Mouse (Mus musculus) midbrain, embryonic 15.5 days (tissue): Measurements from ENCODE around the gene Top2a. TPM values are rescaled to one million over a fixed set of nuclear protein-coding genes. Genes with fewer than 3 reads are reported as not detected.
A peak's percentile ranks its signal among the peaks of the same experiment; 100 is the strongest.
"Not testable (repeated sequence)": the region's sequence is repeated elsewhere in the genome, so short reads cannot be mapped to it uniquely, and the experiment has no call there.

Source experiments
- ATAC-seq: fragments of 200-750 bp; cut with Nextera tagmentation; replicated peaks from 2 replicates; pipeline ENCODE4 v1.8.0; 2017; ENCODE audit warnings: moderate TSS enrichment
- H3K27ac ChIP-seq: fragments of 300-500 bp; sonication (generic); 2 replicates; pipeline ENCODE4 v1.5.1; 2015; ENCODE audit warnings: mild to moderate bottlenecking, inconsistent platforms
- H3K27me3 ChIP-seq: fragments of 300-500 bp; sonication (generic); replicated peaks from 2 replicates; pipeline ENCODE4 v1.6.1; 2015; ENCODE audit warnings: inconsistent platforms
- H3K36me3 ChIP-seq: fragments of 300-500 bp; sonication (generic); replicated peaks from 2 replicates; pipeline ENCODE4 v1.6.1; 2015; ENCODE audit warnings: inconsistent platforms
- H3K4me1 ChIP-seq: fragments of 300-500 bp; sonication (generic); 2 replicates; pipeline ENCODE4 v1.6.1; 2015; ENCODE audit warnings: inconsistent platforms
- H3K4me2 ChIP-seq: fragments of 300-500 bp; sonication (generic); 2 replicates; pipeline ENCODE4 v1.6.1; 2015; ENCODE audit warnings: inconsistent platforms, mild to moderate bottlenecking, moderate library complexity
- H3K4me3 ChIP-seq: fragments of 300-500 bp; sonication (generic); 2 replicates; pipeline ENCODE4 v1.5.1; 2015; ENCODE audit warnings: mild to moderate bottlenecking, inconsistent platforms
- H3K9ac ChIP-seq: fragments of 300-500 bp; sonication (generic); 2 replicates; pipeline ENCODE4 v1.6.1; 2015; ENCODE audit warnings: mild to moderate bottlenecking, inconsistent platforms
- H3K9me3 ChIP-seq: fragments of 300-500 bp; sonication (generic); 2 replicates; pipeline ENCODE4 v1.6.1; 2016; ENCODE audit warnings: inconsistent platforms
- WGBS: fragments of 180-500 bp; shearing (Covaris S2); methylation state at CpG from one replicate; pipeline ENCODE4 v1.1.7; 2015; ENCODE audit warnings: mixed read lengths; 5-methylcytosine and 5-hydroxymethylcytosine counted together
- polyA plus RNA-seq: library from polyadenylated mRNA; unstranded; fragments of >200 nt; fragmentation: Nextera tagmentation; extraction: Ambion mirVana; gene quantifications from 2 replicates; pipeline ENCODE4 v1.2.1, GENCODE M21; 2015

Gene Top2a
- polyA plus RNA-seq, 1 experiment from 2014 or later, result 31.8 TPM

GRCm38 (mm10) chr11:98998776-98999175 lies 25.2 kb downstream of the Top2a start:
- ATAC-seq, result no peak
- H3K9ac ChIP-seq, result no peak overlapping the region
- H3K27ac ChIP-seq, result no peak overlapping the region
- no peaks in the 10 kb centered on the region for H3K4me1 ChIP-seq
- H3K27me3 ChIP-seq, result no peaks in the 10 kb centered on the region
- H3K4me3 ChIP-seq, result no peak overlapping the region
- H3K4me2 ChIP-seq, result no peak overlapping the region
- no peaks in the 10 kb centered on the region for H3K9me3 ChIP-seq
- H3K36me3 ChIP-seq, result no peaks in the 10 kb centered on the region

- Histone ChIP-seq H3K36me3 (no peaks in the 10 kb centered on the region), H3K9me3 (no peaks in the 10 kb centered on the region), H3K27ac (no peak overlapping the region), H3K4me2 (no peak overlapping the region), H3K9ac (no peak overlapping the region), H3K4me1 (no peaks in the 10 kb centered on the region), H3K27me3 (no peaks in the 10 kb centered on the region), H3K4me3 (no peak overlapping the region)
- ATAC-seq, result no peak
- WGBS, result 94% methylated on average over 4 of the region's 4 CpGs
Observed at GRCm38 (mm10) chr11:98997659-98998058, 26.3 kb downstream of the Top2a start.

GRCm38 (mm10) chr11:98995987-98996386 lies 28.0 kb downstream of the Top2a start:
- H3K9ac ChIP-seq, result no peak overlapping the region
- no peaks in the 10 kb centered on the region for H3K27me3 ChIP-seq
- H3K36me3 ChIP-seq, result no peaks in the 10 kb centered on the region
- ATAC-seq, result no peak
- H3K4me1 ChIP-seq, result no peaks in the 10 kb centered on the region
- no peak overlapping the region for H3K4me3 ChIP-seq
- H3K9me3 ChIP-seq, result no peaks in the 10 kb centered on the region
- H3K4me2 ChIP-seq, result no peak overlapping the region
- no peak overlapping the region for H3K27ac ChIP-seq
- 92% methylated on average over 7 of the region's 7 CpGs for WGBS

GRCm38 (mm10) chr11:98990866-98991265 lies 33.1 kb downstream of the Top2a start:
- Histone ChIP-seq H3K4me2 (no peak overlapping the region), H3K27me3 (no peaks in the 10 kb centered on the region), H3K4me1 (no peaks in the 10 kb centered on the region), H3K27ac (no peak overlapping the region), H3K9me3 (no peaks in the 10 kb centered on the region), H3K9ac (no peak overlapping the region), H3K4me3 (no peak overlapping the region), H3K36me3 (no peaks in the 10 kb centered on the region)
- no peak for ATAC-seq
- WGBS, result 87% methylated on average over 6 of the region's 6 CpGs

- not testable (repeated sequence) for H3K4me3 ChIP-seq, ATAC-seq, H3K9ac ChIP-seq, H3K9me3 ChIP-seq, H3K27me3 ChIP-seq, H3K36me3 ChIP-seq, H3K4me2 ChIP-seq, H3K4me1 ChIP-seq, H3K27ac ChIP-seq
- 94% methylated on average over 6 of the region's 6 CpGs for whole genome bisulfite sequencing
Observed at GRCm38 (mm10) chr11:98988260-98988659, 35.7 kb downstream of the Top2a start.

- 87% methylated on average over 7 of the region's 7 CpGs for WGBS
- no peak overlapping the region for H3K27ac ChIP-seq
- no peak overlapping the region for H3K9ac ChIP-seq
- H3K4me1 ChIP-seq, result peaks cover 11% of the 10 kb centered on the region
- no peaks in the 10 kb centered on the region for H3K27me3 ChIP-seq
- ATAC-seq, result no peak
- H3K9me3 ChIP-seq, result no peaks in the 10 kb centered on the region
- no peak overlapping the region for H3K4me3 ChIP-seq
- H3K4me2 ChIP-seq, result no peak overlapping the region
- no peaks in the 10 kb centered on the region for H3K36me3 ChIP-seq
Observed at GRCm38 (mm10) chr11:98985542-98985941, 38.4 kb downstream of the Top2a start.

- peak overlapping the region; percentile 83; the same call in 1 of the 2 replicates for H3K9ac ChIP-seq
- 33% methylated on average over 8 of the region's 8 CpGs for WGBS
- no peaks in the 10 kb centered on the region for H3K9me3 ChIP-seq
- H3K27ac ChIP-seq, result no peak overlapping the region
- peak overlapping the region; percentile 84 for H3K4me2 ChIP-seq
- ATAC-seq, result no peak
- H3K4me1 ChIP-seq, result peaks cover 11% of the 10 kb centered on the region
- peak overlapping the region; percentile 70 for H3K4me3 ChIP-seq
- H3K27me3 ChIP-seq, result no peaks in the 10 kb centered on the region
- no peaks in the 10 kb centered on the region for H3K36me3 ChIP-seq
Observed at GRCm38 (mm10) chr11:98983551-98983950, 40.4 kb downstream of the Top2a start.

GRCm38 (mm10) chr11:98982773-98983133 lies 41.2 kb downstream of the Top2a start, which contains the start of gene Gjd3:
Gene Gjd3, minus strand, starts transcription at chr11:98983016.
- H3K36me3 ChIP-seq, result no peaks in the 10 kb centered on the region
- under 1% methylated on average over 28 of the region's 28 CpGs for WGBS
- H3K9ac ChIP-seq, result peak within 1 kb of the TSS; percentile 83
- ATAC-seq, result no peak
- H3K27ac ChIP-seq, result peak within 1 kb of the TSS; percentile 97
- no peaks in the 10 kb centered on the region for H3K27me3 ChIP-seq
- H3K4me1 ChIP-seq, result peaks cover 11% of the 10 kb centered on the region
- peak within 1 kb of the TSS; percentile 70 for H3K4me3 ChIP-seq
- peak within 1 kb of the TSS; percentile 84 for H3K4me2 ChIP-seq
- H3K9me3 ChIP-seq, result no peaks in the 10 kb centered on the region

- Histone ChIP-seq H3K9ac (peak overlapping the region; percentile 83), H3K4me1 (peaks cover 11% of the 10 kb centered on the region), H3K9me3 (no peaks in the 10 kb centered on the region), H3K36me3 (no peaks in the 10 kb centered on the region), H3K4me3 (peak overlapping the region; percentile 70), H3K4me2 (peak overlapping the region; percentile 84), H3K27me3 (no peaks in the 10 kb centered on the region), H3K27ac (peak overlapping the region; percentile 97)
- WGBS, result under 1% methylated on average over 93 of the region's 94 CpGs
- peak; percentile 87 for ATAC-seq
Observed at GRCm38 (mm10) chr11:98981997-98982772, 41.8 kb downstream of the Top2a start.

- Histone ChIP-seq H3K9me3 (no peaks in the 10 kb centered on the region), H3K4me3 (peak overlapping the region; percentile 70), H3K4me2 (peak overlapping the region; percentile 84), H3K4me1 (peaks cover 11% of the 10 kb centered on the region), H3K36me3 (no peaks in the 10 kb centered on the region), H3K27me3 (no peaks in the 10 kb centered on the region), H3K9ac (peak overlapping the region; percentile 83), H3K27ac (peak overlapping the region; percentile 97)
- WGBS, result 33% methylated on average over 20 of the region's 20 CpGs
- peak; percentile 59 for ATAC-seq
Observed at GRCm38 (mm10) chr11:98981289-98981996, 42.5 kb downstream of the Top2a start.

GRCm38 (mm10) chr11:98979356-98979755 lies 44.6 kb downstream of the Top2a start:
- H3K27ac ChIP-seq, result no peak overlapping the region
- no peak for ATAC-seq
- no peak overlapping the region for H3K9ac ChIP-seq
- 88% methylated on average over 4 of the region's 5 CpGs for WGBS
- H3K36me3 ChIP-seq, result no peaks in the 10 kb centered on the region
- peaks cover 11% of the 10 kb centered on the region for H3K4me1 ChIP-seq
- no peak overlapping the region for H3K4me2 ChIP-seq
- H3K9me3 ChIP-seq, result no peaks in the 10 kb centered on the region
- no peak overlapping the region for H3K4me3 ChIP-seq
- H3K27me3 ChIP-seq, result no peaks in the 10 kb centered on the region

GRCm38 (mm10) chr11:98978526-98979148 lies 45.4 kb downstream of the Top2a start:
- Histone ChIP-seq H3K27me3 (no peaks in the 10 kb centered on the region), H3K27ac (no peak overlapping the region), H3K4me2 (no peak overlapping the region), H3K4me1 (peaks cover 11% of the 10 kb centered on the region), H3K4me3 (no peak overlapping the region), H3K9me3 (no peaks in the 10 kb centered on the region), H3K9ac (no peak overlapping the region), H3K36me3 (no peaks in the 10 kb centered on the region)
- 57% methylated on average over 15 of the region's 15 CpGs for WGBS
- ATAC-seq, result no peak
